Mouse (Mus musculus): ENCODE measurements at regions not wholly inside any gene's neighbourhood (a gene's known extent, or its start where the extent isn't known, plus 50 kb on each side); places are given as distances from the start of the nearest gene placed in this dataset.

DNA sequence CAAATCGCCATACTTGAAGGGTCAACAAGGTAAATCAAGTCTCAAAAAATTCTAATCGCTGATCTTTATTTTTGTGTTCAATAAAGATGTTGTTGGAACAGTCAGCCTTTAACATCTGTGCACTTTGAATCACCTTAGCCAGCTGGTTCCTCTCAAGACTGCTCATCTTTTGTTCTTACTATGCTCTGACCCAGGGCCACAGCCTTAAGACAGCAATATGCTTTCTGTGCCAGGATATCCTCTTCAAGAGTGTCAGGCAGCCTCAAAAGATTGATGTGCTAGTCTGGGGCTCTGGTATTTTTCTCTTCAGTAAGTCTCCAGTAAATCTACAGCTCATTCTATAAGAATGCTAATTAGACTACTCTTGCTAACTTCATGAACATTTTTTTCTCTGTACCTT, 199.9 kb downstream of the Dph6 start:
- no peaks in the 10 kb centered on the region for H3K36me3 ChIP-seq
- H3K9ac ChIP-seq = no peak overlapping the region
- H3K4me2 ChIP-seq = no peak overlapping the region
- no peak overlapping the region for H3K27ac ChIP-seq (ENCODE audit: poor library complexity, severe bottlenecking)
- no peaks in the 10 kb centered on the region for H3K4me1 ChIP-seq (replicated peaks)
- H3K27me3 ChIP-seq (replicated peaks) = no peaks in the 10 kb centered on the region
- WGBS = 72% methylated on average over 2 of the region's 2 CpGs
- no peaks in the 10 kb centered on the region for H3K9me3 ChIP-seq (replicated peaks)
- ATAC-seq (ENCODE audit: insufficient number of reproducible peaks, low FRiP score) = no peak
- H3K4me3 ChIP-seq = no peak overlapping the region

DNA sequence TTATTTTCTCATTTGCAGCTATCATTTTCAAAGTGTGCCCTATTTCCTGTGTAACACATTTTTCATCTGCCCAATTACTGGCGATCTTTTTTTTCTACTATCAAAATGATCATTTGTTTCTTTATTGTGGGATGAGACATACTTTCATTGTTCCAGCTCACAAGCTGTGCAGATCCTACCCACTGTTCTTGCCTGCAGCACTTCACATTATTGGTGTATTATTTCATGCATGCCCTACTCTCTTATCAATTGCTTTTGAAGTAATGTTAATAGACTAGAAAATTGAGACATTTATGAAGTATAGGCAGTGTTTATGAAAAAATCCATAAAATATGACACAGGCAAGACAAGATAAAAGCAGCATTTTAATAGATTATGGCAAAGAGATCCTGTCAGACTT, 204.6 kb downstream of the Dph6 start:
- Histone ChIP-seq H3K9ac (no peak overlapping the region), H3K4me1 (replicated peaks) (no peaks in the 10 kb centered on the region), H3K9me3 (replicated peaks) (no peaks in the 10 kb centered on the region), H3K4me2 (no peak overlapping the region), H3K4me3 (no peak overlapping the region), H3K27me3 (replicated peaks) (no peaks in the 10 kb centered on the region), H3K27ac (ENCODE audit: poor library complexity, severe bottlenecking) (no peak overlapping the region), H3K36me3 (no peaks in the 10 kb centered on the region)
- ATAC-seq (ENCODE audit: insufficient number of reproducible peaks, low FRiP score) = no peak
- WGBS = 83% methylated on average over 1 of the region's 1 CpGs

DNA sequence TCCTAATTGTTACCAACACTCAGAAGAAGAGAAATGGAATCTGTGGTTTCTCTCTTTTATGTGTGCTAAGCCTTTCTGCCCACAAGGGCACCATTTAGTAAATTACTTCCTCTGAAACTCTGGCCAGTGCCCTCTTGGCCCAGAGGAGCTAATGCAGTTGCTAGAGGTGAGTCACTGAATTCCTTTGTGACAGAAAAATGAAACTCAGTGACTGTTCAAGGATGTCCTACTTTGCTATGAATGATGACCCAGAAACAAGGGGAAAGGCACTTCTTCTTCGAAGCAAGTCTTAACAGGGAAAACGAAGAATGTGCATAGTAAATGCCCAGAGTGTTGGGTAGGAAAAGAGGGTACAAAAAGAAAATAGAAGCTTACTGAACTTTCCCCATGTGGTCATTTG, 211.0 kb downstream of the Dph6 start:
- H3K27ac ChIP-seq (ENCODE audit: poor library complexity, severe bottlenecking) = no peak overlapping the region
- no peaks in the 10 kb centered on the region for H3K9me3 ChIP-seq (replicated peaks)
- H3K4me1 ChIP-seq (replicated peaks) = no peaks in the 10 kb centered on the region
- no peak overlapping the region for H3K9ac ChIP-seq
- H3K4me3 ChIP-seq = no peak overlapping the region
- WGBS = 66% methylated on average over 2 of the region's 2 CpGs
- no peaks in the 10 kb centered on the region for H3K27me3 ChIP-seq (replicated peaks)
- no peaks in the 10 kb centered on the region for H3K36me3 ChIP-seq
- no peak overlapping the region for H3K4me2 ChIP-seq
- no peak for ATAC-seq (ENCODE audit: insufficient number of reproducible peaks, low FRiP score)

DNA sequence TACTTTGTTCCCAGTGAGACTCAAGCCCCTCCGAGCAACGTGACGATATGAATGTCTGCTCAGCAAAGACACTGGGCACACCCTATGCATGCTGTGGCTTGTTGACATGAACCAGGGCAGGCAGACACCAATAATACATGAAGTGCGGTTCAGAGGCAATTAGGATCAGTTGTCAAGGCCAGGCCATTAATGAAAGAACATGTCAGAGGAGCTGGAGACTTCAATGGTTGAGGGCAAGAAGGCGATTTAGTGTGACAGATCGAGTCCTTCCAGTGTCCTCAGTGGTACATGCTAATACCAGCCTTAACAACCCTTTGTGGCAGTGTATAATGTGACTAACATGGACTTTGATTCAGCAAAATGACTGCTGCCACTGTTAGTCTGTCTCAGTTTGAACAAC, 213.8 kb downstream of the Dph6 start:
- H3K4me3 ChIP-seq = no peak overlapping the region
- no peak for ATAC-seq (ENCODE audit: insufficient number of reproducible peaks, low FRiP score)
- H3K9ac ChIP-seq = no peak overlapping the region
- H3K27me3 ChIP-seq (replicated peaks) = no peaks in the 10 kb centered on the region
- no peaks in the 10 kb centered on the region for H3K4me1 ChIP-seq (replicated peaks)
- 59% methylated on average over 6 of the region's 6 CpGs for WGBS
- no peak overlapping the region for H3K4me2 ChIP-seq
- H3K36me3 ChIP-seq = no peaks in the 10 kb centered on the region
- no peak overlapping the region for H3K27ac ChIP-seq (ENCODE audit: poor library complexity, severe bottlenecking)
- no peaks in the 10 kb centered on the region for H3K9me3 ChIP-seq (replicated peaks)

DNA sequence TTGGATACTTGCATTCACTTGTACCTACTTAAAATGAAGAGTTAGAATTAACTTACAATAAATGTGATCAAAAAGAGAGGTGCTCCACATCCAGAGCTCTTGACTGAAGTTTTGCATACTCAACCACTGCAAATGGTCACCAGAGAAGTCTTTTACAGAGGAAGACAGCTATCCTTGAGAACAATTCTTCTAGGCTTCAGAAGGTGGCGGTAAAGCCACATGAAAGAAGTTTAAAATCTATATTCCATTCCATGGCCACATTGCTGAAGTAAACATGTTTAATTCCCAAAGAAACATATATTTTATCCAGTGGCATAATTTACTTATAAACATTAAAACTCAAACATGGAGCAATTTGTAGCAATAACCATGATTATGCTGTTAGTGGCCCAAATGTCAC, 215.1 kb downstream of the Dph6 start:
- ATAC-seq (ENCODE audit: insufficient number of reproducible peaks, low FRiP score) = no peak
- no peaks in the 10 kb centered on the region for H3K36me3 ChIP-seq
- no peaks in the 10 kb centered on the region for H3K4me1 ChIP-seq (replicated peaks)
- 55% methylated on average over 1 of the region's 1 CpGs for WGBS
- no peak overlapping the region for H3K4me2 ChIP-seq
- no peak overlapping the region for H3K9ac ChIP-seq
- no peak overlapping the region for H3K27ac ChIP-seq (ENCODE audit: poor library complexity, severe bottlenecking)
- no peak overlapping the region for H3K4me3 ChIP-seq
- H3K27me3 ChIP-seq (replicated peaks) = no peaks in the 10 kb centered on the region
- no peaks in the 10 kb centered on the region for H3K9me3 ChIP-seq (replicated peaks)

DNA sequence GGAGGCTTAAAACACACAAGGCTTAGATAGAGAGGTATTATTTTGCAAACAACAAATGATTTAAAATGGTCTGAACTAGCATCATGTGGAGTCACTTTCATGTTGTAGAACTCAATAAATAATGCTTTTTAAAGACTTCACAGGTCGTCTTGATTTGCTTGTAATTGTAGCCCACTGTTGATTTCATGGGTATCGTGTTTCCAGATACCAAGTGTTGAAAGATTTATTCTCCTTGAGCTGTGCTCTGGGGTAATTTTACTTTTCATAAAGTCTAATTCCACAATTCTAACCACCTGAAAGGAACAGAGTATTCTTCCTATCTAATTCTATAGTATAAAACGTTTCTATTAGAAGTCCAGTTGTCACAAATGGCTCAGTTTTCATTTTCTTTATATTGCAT, 216.7 kb downstream of the Dph6 start:
- no peak overlapping the region for H3K27ac ChIP-seq (ENCODE audit: poor library complexity, severe bottlenecking)
- ATAC-seq (ENCODE audit: insufficient number of reproducible peaks, low FRiP score) = no peak
- no peaks in the 10 kb centered on the region for H3K4me1 ChIP-seq (replicated peaks)
- H3K9ac ChIP-seq = no peak overlapping the region
- no peaks in the 10 kb centered on the region for H3K36me3 ChIP-seq
- WGBS = 39% methylated on average over 3 of the region's 3 CpGs
- no peaks in the 10 kb centered on the region for H3K9me3 ChIP-seq (replicated peaks)
- no peak overlapping the region for H3K4me3 ChIP-seq
- no peak overlapping the region for H3K4me2 ChIP-seq
- no peaks in the 10 kb centered on the region for H3K27me3 ChIP-seq (replicated peaks)

DNA sequence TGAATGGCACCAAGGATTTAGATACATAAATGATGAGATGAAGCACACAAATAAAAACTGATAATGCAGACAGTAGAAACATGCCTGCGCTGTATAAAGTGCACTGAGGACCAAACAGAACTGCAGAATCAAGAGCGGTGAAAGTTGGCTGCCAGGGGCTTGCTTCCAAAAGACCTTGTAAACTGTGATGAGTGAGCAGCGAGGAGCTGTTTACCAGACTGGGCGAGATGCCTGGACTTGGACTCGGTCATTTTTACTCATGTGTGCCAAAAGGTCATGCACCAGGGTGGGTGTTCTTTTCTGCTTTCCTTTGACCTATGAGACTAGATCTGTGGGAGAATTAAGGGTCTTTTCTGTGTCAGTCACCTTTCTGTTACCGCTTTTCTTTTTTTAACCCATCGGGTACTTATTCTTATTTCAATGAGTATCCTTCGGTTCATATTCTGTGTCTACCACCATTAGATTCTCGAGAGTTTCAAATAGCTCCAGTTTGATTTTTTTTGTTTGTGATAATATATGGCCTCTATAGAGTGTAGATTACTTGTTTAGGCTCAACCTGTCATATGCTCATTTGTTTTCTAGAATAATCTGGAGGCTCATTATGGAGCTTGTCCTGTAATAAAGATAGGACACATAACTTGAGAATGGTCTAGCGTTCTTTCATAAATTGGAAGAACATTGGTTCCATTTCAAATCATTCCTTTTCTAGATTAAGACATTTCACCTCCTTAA, 226.3 kb upstream of the Zfp770 start:
- Histone ChIP-seq H3K27ac (ENCODE audit: poor library complexity, severe bottlenecking) (no peak overlapping the region), H3K9ac (no peak overlapping the region), H3K4me1 (replicated peaks) (no peaks in the 10 kb centered on the region), H3K9me3 (replicated peaks) (no peaks in the 10 kb centered on the region), H3K4me2 (no peak overlapping the region), H3K27me3 (replicated peaks) (no peaks in the 10 kb centered on the region), H3K36me3 (no peaks in the 10 kb centered on the region), H3K4me3 (no peak overlapping the region)
- WGBS = 84% methylated on average over 10 of the region's 10 CpGs
- ATAC-seq (ENCODE audit: insufficient number of reproducible peaks, low FRiP score) = no peak

DNA sequence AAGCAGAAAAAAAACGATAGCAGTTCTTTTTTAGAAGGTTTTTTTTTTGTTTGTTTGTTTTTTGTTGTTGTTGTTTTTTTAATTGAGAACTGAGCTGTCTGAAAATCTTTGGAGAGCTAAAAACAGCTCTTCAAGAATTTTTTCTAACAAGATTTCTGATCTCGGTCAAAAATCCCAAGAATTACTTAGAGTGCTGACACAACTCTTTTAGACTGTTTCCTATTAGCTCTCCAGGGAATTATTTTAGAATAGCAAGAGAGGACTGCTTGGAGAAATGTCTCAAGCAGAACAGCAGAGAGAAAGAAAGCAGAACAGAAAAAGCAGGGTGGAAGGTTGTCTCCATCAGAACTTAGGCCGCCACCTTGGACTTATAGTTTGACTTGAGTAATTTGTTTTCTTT, 218.1 kb upstream of the Zfp770 start:
- ATAC-seq (ENCODE audit: insufficient number of reproducible peaks, low FRiP score) = no peak
- Histone ChIP-seq H3K27ac (ENCODE audit: poor library complexity, severe bottlenecking) (no peak overlapping the region), H3K9ac (no peak overlapping the region), H3K9me3 (replicated peaks) (no peaks in the 10 kb centered on the region), H3K4me2 (no peak overlapping the region), H3K4me3 (no peak overlapping the region), H3K4me1 (replicated peaks) (no peaks in the 10 kb centered on the region), H3K27me3 (replicated peaks) (no peaks in the 10 kb centered on the region), H3K36me3 (no peaks in the 10 kb centered on the region)
- WGBS = 50% methylated on average over 3 of the region's 3 CpGs

DNA sequence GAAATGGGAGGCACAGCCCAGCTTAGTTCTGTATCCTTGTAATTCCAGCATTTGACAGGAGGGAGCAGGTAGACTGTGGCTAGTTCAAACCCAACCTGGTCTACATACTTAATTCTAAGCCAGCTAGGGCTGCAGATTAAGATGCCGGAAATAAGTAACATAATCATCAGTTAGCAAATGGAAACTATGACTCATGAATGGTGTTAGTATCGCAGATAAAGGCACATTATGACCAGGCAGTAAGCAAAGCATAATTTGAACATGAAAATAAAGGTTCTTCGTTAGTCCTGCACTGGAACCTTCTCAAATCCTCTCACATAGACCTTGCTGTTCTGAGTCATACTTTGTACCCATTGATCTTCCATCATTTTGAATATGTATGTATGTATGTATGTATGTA, 211.7 kb upstream of the Zfp770 start:
- Histone ChIP-seq H3K4me2 (no peak overlapping the region), H3K4me1 (replicated peaks) (no peaks in the 10 kb centered on the region), H3K27me3 (replicated peaks) (no peaks in the 10 kb centered on the region), H3K9me3 (replicated peaks) (no peaks in the 10 kb centered on the region), H3K27ac (ENCODE audit: poor library complexity, severe bottlenecking) (no peak overlapping the region), H3K36me3 (no peaks in the 10 kb centered on the region), H3K4me3 (no peak overlapping the region), H3K9ac (no peak overlapping the region)
- ATAC-seq (ENCODE audit: insufficient number of reproducible peaks, low FRiP score) = no peak
- WGBS = 80% methylated on average over 3 of the region's 3 CpGs

DNA sequence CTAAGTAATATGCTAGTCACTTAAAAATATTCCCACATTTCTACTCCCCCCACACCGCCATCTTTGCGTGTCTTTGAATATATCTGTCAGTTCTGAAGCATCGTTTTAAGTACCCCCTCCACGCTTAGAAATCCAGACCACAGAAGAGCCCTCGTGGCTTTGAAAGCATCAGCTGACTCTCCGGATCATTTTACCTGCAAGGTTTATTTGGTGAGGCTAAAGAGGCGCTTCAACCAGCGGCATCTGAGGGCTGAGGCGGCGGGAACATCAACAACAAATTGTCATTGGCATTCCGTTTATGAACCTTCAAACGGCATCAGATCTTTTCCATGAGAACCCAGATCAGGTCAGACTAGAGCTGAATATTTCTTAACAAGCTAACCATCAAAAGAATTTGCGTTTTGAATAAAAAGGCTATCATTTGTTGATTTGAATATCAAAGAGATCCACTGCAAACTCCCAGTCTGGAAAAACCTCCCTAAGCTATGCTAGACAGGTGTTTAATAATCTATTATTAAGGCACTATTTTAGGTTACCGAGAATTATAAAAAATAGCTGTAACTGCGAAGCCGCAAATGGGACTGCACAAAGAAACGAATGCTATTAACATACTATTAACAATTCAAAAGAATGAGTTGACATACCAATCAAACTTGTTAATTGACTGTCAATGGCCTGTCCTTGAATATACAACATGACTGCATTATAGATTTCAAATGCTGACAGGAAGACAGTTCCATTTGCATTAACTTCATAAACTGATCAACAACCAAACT, 210.9 kb upstream of the Zfp770 start:
- Histone ChIP-seq H3K9ac (no peak overlapping the region), H3K4me1 (replicated peaks) (no peaks in the 10 kb centered on the region), H3K36me3 (no peaks in the 10 kb centered on the region), H3K4me3 (no peak overlapping the region), H3K27ac (ENCODE audit: poor library complexity, severe bottlenecking) (no peak overlapping the region), H3K4me2 (no peak overlapping the region), H3K9me3 (replicated peaks) (no peaks in the 10 kb centered on the region), H3K27me3 (replicated peaks) (no peaks in the 10 kb centered on the region)
- 49% methylated on average over 17 of the region's 17 CpGs for WGBS
- no peak for ATAC-seq (ENCODE audit: insufficient number of reproducible peaks, low FRiP score)

DNA sequence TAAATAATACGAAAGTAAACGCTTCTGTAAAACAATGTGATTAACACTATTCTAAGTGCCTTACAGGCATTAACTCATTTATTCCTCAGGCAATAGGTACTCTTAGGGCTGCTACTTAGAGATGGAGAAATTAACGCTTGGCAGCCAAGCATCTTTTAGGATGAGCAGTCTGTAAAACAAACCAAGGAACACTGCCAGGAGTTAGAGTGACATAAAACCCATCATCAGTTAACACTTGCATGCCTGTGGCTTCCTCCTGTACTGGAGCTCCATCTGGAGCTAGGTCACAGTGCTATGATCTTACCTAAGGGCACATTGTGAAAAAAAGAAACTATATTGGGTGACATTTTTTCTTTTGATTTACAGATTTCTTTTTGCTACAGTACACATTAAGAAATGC, 209.4 kb upstream of the Zfp770 start:
- WGBS = 77% methylated on average over 3 of the region's 3 CpGs
- H3K9ac ChIP-seq = no peak overlapping the region
- H3K4me2 ChIP-seq = no peak overlapping the region
- H3K27me3 ChIP-seq (replicated peaks) = no peaks in the 10 kb centered on the region
- H3K27ac ChIP-seq (ENCODE audit: poor library complexity, severe bottlenecking) = no peak overlapping the region
- no peaks in the 10 kb centered on the region for H3K9me3 ChIP-seq (replicated peaks)
- H3K4me1 ChIP-seq (replicated peaks) = no peaks in the 10 kb centered on the region
- ATAC-seq (ENCODE audit: insufficient number of reproducible peaks, low FRiP score) = no peak
- no peaks in the 10 kb centered on the region for H3K36me3 ChIP-seq
- H3K4me3 ChIP-seq = no peak overlapping the region

DNA sequence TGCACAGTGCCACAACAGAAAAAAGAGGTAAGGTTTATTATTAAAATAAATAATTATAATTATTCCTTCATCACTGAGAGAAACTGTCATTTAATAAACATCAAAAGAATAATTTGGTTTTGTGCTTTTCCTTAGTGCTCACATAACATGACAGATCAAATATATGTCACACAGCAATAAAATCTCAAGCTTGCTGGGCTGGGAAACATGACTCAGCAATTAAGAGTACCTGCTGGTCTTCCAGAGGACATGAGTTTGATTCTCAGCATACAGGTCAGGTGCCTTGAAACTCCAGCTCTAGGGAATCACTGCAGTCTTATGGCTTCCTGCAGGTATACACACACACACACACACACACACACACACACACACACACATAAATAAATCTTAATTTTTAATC, 208.3 kb upstream of the Zfp770 start:
- no peak overlapping the region for H3K27ac ChIP-seq (ENCODE audit: poor library complexity, severe bottlenecking)
- H3K36me3 ChIP-seq = no peaks in the 10 kb centered on the region
- ATAC-seq (ENCODE audit: insufficient number of reproducible peaks, low FRiP score) = no peak
- no peak overlapping the region for H3K4me2 ChIP-seq
- H3K27me3 ChIP-seq (replicated peaks) = no peaks in the 10 kb centered on the region
- no peaks in the 10 kb centered on the region for H3K4me1 ChIP-seq (replicated peaks)
- H3K4me3 ChIP-seq = no peak overlapping the region
- H3K9ac ChIP-seq = no peak overlapping the region
- no peaks in the 10 kb centered on the region for H3K9me3 ChIP-seq (replicated peaks)
